Mouse (Mus musculus): Measurements from ENCODE around the gene Tmem182.
A peak's percentile ranks its signal among the peaks of the same experiment; 100 is the strongest.

Gene Tmem182

DNA sequence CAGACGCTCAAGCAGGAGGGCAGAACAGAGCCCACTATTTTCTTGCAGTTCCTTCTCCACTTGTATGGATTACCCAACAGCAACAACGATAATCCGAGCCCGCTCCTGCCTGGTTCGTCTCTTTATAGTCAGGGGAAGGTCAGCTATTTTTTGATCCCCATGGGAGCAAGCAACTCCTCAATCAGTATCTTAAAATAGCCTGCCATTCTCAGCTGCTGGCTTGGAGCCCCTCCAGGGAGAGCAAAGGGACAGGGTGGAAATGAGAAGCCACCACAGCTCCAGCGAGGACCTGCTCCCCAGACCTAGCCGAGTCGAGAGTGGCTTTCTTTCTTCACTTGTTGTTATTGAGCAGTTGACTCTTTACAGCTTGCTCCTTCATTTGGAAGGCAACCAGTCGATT lies at the start of gene Tmem182:
TSS of gene Tmem182 (plus strand) at position 251 of the 400 bp plus-strand sequence.
- DNase-seq (ENCODE audit: low read depth), result no peak

DNA sequence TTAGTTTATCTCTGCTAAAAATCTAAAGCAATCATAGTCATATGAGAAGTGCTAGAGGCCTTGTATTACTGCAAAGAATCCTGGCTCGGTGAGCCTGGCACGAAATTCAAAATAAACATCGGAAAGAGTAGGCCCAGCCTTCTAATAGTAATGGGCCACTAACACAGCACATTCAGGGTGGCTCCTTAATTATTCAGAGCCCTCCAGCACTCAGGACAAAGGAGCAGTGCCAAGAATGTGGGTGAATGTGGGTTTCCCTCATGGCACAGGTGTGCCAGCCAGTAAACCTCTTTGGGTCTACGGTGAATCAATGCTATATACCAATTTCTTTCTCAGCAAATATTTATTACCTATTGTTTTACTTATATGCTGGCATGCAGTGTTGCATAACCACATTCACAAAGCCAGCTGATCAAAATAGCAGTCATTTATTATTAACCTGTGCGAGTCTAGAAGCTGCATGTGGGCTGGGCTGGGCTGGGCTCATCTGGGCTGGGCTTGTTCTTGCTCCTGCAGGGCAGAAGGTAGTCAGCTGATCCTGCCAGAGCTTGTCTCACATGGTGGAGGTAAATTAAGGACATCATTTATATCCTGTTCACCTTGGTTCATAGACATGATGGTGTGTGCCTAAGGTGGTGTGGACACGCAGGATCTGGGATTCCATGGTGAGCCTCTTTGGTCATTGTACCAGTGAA lies 45.5 kb upstream of the Tmem182 start:
- DNase-seq (ENCODE audit: low read depth), result no peak

DNA sequence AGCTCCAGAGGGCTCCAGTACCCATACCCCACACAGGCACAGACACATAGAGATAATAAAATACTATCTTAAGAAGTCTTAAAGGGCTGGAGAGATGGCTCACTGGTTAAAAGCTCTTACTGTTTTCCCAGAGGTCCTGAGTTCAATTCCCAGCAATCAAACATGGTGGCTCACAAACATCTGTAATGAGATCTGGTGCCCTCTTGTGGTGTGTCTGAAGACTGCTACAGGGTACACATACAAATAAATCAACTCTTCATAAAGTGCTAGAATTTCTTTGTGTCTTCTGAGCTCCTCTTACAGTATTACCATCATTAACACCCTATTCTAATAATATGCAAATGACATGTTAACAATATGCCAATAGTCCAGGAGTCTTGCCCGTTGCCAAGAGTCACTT lies 41.4 kb upstream of the Tmem182 start:
- DNase-seq (ENCODE audit: low read depth), result no peak

DNA sequence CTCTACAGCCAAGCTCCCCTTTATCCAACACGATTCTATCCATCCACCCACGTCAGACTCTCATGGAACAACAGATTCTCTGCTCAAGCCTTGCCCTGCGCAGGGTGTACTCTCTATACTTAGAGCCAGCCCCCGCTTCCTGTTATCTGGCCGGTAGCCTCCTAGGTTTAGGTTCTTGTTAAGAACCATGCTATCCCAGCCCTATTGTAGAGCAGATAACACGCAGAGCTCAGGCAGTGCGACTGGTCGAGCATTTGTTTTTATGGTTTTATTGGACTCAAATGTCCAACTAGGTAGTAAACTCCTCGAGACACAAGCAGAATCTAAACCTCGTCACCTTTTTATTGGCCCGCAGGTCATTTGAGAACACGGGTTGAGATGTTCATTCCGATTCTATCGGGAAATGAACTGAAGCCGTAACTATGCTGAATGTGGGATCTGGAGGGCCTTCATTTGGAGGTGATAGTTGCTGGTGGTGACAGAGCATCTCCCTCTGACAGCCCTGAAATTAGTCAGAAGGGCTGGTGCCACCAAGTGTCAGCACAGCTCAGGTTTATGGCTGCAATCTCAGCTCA lies 40.6 kb upstream of the Tmem182 start:
- DNase-seq (ENCODE audit: low read depth), result no peak

DNA sequence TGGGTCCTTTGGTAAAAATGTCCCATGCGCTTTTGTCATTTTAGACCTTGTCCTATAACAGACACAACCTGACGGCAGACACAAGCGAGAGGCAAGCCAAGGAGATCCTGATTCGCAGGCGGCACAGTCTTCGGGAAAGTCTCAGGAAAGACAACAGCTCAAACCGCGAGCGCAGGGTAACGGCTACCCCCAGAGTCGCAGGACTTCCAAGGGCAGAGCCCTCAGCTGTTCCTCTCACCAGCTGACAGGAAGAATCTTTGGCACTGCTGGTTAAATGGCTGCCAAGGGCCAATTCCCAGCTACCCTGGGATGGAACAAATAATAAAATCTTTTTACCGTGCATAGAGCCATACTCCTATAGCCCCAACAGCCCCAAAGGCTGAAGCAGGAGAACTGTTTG lies 39.9 kb upstream of the Tmem182 start:
- DNase-seq (ENCODE audit: low read depth), result no peak

DNA sequence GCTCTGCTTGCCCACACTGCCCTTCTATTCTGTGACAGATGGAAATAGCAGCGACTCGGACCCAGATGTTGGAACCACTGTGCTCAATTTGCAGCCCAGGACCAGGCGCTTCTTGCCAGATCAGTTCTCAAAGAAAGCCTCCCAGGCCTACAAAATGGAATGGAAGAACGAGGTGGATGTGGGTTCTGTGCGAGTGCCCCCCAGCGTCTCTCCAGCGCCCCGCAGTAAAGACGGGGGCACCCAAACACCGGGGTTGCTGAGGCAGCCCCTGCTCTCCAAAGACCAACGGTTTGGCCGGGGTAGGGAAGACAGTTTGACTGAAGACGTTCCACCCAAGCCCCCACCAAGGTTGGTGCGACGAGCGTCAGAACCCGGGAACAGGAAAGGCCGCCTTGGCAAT lies 37.8 kb upstream of the Tmem182 start:
- DNase-seq (ENCODE audit: low read depth), result no peak

DNA sequence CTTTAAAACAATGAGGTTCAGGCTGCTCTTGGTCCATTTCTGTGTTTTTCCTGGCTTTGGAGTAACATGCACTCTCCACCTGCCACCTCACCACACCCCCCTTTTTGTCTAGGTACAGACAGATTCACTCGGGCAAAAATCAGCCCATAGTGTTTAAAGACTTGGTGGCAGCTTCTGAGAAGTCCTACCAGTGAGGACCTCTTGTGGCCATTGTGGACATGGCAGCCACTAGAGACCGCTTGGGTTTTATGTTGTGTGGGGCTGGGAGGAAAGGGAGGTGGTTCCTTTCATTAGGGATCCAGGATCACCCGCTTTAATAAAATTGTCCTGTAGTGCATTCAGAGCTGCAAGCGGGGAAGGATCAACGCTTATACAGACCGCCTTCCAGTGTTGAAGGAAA lies 36.8 kb upstream of the Tmem182 start:
- peak; percentile 55 for DNase-seq (ENCODE audit: low read depth)

DNA sequence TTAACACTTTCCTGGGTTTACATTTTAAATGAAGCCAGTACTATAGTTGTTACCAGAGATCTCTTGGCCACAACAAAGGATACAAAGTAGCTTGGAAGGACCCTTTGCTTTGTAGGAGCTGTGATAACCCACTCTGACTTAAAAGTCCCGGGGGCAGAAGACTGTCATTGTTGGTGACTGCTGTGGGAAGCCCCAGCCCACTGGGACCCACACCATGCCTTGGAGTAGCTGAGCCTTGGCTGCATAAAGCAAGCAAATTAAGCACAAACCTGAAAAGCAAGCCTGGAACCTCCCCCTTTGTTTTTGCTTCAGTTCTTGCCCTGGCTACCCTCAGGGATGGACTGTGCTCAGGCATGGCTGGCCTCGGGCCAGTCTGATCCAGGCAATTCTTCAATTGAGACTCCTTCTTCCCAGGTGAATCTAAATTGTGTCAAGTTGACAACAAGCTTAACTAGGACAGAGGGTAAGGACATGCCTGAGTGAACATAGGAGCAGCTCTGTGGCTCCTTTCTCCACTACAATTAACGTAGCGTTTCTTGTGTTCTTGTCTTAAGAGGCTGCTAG lies 36.0 kb upstream of the Tmem182 start:
- no peak for DNase-seq (ENCODE audit: low read depth)

DNA sequence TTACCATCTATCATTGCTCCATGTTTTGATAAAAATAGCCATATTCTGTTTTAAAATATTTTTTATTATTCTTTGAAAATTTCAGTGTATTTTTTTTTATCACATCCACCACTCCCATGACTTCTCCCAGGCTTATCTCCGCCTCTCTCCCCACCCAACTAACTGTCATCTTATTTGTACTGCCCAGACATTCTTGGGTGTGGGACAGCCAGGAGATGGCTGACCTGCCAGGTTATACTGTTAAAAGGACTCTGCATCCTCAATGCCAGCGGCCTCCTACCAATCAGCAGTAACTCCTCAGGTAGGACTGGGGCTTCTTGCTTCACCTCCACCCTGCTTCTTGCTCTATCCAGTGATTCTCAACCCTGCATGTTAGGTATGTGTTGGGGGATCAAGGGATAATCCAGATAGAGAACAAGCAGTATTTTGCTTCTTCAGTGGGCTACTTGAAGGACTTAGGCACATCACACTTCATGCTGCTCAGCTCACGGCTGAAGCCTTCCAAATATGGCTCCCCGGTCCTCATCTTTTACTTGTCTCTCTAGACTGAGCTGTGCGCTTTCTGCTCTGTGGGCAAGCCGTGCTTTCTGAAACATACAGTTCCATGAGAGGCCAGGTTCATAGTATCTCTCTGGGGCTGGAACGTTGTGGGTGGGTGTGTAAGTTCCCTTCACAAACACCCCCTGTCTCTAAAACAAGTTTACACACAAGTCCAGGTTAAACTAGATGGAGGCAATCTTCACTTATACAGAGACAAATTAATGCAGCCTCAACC lies 34.0 kb upstream of the Tmem182 start:
- DNase-seq (ENCODE audit: low read depth), result no peak

DNA sequence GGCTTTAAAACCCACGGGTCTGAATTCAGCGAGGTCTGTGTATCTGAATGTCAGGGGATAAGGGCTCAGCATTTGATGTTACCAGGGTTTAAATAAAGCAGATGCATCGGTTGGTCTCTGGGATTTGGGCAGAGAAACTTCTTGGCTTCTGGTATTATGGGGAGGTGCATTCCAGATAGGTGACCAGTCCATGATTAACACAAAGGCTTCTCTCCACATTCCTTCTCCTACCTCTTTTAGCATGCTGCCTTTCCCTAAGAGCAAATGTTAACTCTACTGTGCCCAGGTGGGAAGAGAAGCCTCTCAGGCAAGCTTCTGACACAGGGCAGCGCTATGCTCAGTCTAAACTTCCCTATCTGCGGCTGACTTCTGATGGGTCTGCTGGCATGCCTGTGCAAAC lies 32.2 kb upstream of the Tmem182 start:
- no peak for DNase-seq (ENCODE audit: low read depth)

DNA sequence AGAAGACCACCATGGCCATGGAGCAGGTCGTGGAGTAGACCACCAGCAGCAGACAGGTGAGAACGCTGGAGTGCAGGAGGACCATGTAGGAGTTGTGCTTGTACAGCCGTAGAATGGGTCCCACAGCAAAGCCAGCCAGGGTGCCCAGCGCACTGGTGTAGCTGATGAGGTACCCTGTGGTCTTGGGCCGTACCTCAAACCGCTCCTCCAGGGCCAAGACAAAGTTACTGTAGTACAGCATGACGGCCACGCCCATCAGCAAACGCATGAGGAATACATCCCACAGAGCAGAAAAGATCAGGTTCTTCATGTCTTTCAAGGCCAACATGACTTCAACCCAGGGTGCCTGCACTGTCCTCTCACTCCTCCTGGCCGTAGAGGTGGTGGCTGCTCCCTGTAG lies 31.4 kb upstream of the Tmem182 start:
- DNase-seq (ENCODE audit: low read depth), result no peak

DNA sequence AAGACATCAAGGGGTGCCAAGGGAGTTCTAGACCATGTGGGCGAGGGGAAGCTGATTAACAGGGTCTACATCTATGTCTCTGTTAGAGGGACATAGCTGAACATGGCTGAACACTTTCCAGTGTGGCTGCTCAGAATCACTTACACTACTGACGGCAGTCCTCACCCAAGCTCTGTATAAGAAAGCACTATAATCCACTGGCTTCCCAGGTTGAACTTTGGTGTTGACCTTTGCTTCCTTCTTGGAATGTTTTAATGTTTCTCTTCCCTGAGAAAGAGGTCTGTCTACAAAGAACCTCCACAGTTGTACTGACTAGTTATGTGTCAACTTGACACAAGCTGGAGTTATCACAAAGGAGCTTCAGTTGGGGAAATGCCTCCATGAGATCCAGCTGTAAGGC lies 29.3 kb upstream of the Tmem182 start:
- no peak for DNase-seq (ENCODE audit: low read depth)

DNA sequence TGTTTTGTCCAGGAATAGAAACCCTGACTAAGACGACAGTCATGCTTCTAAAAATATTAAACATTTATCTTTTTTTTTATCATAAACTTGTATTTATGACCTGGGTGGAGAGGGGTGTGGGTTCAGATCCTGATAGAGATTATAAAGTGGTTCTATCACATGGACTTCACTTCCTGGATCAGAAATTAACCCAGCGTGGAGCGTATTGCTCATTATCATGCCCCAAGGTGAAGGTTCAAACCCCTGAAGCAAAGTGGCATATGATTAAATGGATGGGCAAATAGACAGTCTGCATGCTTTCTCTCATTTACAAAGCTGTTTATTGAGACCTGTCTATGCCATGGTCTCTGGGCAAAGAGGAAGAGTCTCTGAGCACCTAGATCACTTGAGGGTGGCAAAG lies 28.6 kb upstream of the Tmem182 start:
- no peak for DNase-seq (ENCODE audit: low read depth)

DNA sequence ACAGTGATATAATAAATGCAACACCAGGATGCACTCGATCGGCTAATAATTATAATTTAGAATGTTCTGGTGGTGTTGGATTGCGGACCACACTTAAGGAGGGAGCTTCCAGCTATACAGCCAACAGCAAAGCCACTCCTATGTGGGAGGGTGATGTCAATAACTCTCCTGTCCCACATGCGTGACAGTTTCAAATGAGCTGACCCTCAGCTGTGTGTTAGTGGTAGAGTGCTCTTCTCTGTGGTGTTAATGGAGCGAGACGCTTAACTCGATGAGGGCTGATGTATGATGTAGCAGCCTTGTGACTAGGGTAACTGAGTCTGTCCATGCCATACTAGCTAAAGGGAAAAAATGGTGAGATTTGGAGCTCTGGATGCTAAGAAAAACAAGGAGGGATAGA lies 22.0 kb upstream of the Tmem182 start:
- DNase-seq (ENCODE audit: low read depth), result no peak

DNA sequence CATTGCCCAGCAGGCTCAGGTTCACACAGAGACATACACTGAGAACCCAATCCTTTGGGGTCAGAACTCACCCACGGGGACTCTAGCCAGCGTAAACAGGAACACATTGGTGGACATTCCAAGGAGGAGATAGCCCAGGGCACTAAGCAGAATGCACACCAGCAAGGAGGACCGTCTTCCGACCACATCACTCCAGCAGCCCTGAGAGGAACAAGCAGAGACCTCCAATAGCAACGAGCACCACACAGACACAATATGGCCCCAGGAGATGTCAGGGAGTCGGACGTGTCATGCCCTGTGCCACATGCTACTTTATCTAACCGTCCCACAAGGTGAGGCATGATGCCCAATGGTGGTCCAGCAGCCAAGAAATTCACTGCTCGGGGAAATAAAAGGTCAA lies 21.1 kb upstream of the Tmem182 start:
- DNase-seq (ENCODE audit: low read depth), result no peak

DNA sequence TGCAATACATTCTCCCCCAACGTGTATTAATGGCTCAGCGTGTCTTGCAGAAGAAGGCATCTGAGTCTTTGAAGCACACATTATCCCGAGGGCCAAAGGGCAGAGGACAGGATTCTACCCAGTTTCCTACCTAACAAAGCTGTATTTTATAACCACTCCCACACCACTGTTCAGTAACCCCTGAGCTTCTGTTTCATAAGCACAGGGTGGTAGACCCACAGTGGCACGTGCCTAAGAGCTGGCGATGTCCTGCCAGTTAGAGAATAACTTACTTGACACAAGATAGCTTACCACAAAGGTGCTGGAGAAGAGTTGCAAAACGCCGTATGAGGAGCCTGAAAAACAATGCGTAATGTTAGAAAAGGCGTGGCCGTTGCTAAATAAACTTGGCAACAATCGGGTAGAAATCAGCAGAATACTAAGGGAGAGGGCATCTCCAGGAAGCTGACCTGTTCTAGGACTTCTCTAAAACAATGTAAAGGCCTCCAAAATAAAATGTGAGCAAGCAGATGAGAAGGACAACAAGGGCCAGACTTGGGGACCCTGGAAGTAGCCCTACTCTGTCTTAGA lies 19.4 kb upstream of the Tmem182 start:
- DNase-seq (ENCODE audit: low read depth), result no peak

DNA sequence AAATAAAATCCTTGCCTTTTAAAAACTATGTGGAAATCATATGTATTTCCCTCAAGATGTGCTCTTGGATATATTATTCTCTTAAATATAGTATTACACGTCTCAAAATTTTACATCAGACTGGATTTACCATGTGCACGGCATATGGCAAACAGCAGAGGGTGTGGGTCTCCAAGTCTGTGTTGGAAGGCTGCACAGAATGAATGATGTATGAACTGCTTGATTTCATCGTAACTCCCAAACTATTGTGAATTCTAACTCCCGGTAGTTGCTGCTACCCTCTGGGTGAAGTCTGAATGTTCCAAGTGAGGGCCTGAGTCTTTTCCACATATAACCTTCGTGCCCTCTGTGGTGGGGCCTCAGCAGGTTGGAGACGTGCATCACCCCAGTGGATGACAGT lies 16.4 kb upstream of the Tmem182 start:
- no peak for DNase-seq (ENCODE audit: low read depth)

DNA sequence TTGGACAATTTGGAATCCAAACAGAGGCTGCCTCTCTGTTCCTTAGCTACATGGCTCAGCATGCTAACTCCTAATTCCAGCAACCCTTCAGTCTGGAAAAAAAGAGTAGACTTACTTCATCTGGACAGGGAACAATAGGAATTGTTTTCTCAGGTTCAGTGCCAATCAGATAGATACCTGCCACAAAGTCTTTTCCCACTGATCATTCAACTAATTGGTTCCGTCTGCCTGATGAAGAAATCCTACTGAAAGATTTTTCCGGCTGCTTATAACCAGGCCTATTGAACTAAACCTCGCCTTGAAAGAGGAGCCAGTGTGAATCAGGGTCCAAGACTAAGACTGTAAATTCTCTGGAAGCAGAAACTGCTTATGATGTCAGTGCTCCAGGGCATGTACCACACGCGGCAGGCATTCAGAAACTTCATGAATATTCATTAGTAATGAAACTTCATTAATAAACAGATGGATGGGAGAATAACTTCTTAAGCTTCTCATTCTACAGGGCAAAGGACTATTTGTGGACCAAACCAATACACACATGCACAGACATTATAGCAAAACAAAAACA lies 15.7 kb upstream of the Tmem182 start:
- DNase-seq (ENCODE audit: low read depth), result no peak

DNA sequence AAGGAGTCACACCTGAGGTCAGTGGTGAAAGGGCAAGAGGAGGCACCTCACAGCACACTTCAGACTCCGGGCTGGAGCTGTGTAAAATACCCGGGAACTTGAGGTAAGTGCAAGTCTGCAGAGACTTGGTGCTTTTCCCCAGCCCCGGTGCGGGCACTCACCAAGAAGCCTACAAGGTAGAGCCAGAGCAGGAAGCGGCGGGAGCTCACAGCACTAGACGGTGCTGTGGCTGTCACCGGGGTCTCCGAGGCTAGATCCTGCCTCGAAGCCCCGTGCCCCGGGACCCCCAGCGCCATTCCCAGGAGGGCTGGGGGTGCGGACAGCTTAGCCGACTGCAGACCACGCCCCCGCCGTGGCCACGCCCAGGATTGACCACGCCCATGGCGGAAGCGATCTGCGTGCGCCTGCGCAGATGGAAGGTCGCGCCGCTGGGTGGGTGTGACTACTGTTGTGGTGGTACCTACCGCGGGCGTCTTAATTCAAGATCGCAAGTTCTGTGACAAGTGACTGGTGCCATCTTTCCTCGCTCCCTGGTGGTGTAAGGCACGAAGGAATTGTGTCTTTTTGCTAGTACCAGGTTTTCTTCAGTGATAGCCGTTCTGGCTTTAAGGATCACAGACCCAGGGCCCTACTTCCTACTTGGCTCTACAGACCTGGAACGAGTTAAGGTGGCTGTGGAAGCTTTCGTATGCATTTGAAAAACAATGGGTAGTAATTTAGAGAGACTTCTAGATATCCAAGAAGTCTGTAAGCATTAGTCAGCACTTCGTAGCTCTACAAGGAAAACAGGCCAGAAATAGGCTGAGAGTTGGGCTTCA lies 14.9 kb upstream of the Tmem182 start, which contains the start of gene Mfsd9:
TSS of gene Mfsd9 (minus strand) at position 364 of the 818 bp plus-strand sequence.
- DNase-seq (ENCODE audit: low read depth), result peak; percentile 62

DNA sequence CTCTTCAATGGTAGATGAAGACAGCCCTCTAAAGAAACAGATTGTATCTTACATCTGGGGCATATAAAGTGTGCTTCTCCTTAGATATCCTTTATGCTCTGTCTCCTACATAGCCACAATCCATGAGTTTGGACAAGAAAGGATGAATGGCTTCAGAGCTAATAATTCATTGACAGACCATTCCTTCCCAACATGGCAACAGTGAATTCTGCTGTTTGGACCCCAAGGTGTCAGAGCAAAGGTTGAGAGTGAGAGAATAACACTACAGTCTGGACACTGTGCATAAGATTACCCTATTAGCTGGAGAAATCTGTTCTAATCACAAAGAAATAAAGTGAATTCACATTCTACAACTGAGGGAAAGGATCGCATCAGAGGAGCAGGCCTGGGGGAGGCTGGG lies 9.9 kb upstream of the Tmem182 start:
- DNase-seq (ENCODE audit: low read depth), result no peak

DNA sequence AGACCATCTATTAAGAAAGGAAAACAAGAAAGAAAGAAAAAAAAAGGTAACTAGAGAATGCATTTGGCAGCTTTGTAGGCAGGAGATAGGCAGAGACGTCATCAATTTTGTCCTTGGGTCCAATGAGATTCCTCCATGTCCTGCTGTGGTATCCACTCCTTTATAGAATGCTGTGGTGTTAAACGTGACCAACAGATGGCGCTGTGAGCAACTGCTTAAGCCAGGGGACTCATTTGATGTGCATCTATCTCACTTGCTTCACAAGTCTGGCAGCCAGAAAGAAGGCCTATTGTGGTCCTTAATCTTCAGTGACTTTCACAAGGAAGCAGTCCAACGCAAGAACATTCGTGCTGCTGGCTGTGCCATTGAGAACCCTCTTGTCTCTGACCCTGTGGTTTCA lies 8.1 kb upstream of the Tmem182 start:
- DNase-seq (ENCODE audit: low read depth), result peak; percentile 65

All from c-Kit-positive CD71-negative TER-119-negative erythroid progenitor cells, embryonic 14.5 days (primary cell).